Mouse (Mus musculus) embryonic facial prominence, embryonic 10.5 days (tissue): Measurements from ENCODE around the gene Erg. TPM values are rescaled to one million over a fixed set of nuclear protein-coding genes. Genes with fewer than 3 reads are reported as not detected.
A peak's percentile ranks its signal among the peaks of the same experiment; 100 is the strongest.

Source experiments
- DNase-seq: peaks from one replicate; pipeline ENCODE4 v3.0.0-alpha.2; 2017; ENCODE audit warnings: low spot score
- H3K27ac ChIP-seq: fragments of 300-500 bp; sonication (generic); replicated peaks from 2 replicates; pipeline ENCODE4 v1.5.1; 2016; ENCODE audit warnings: mild to moderate bottlenecking
- H3K27me3 ChIP-seq: fragments of 300-500 bp; sonication (generic); replicated peaks from 2 replicates; pipeline ENCODE4 v1.6.1; 2016; ENCODE audit warnings: low read depth, mild to moderate bottlenecking; ENCODE audit not compliant: poor library complexity, severe bottlenecking
- H3K36me3 ChIP-seq: fragments of 300-500 bp; sonication (generic); replicated peaks from 2 replicates; pipeline ENCODE4 v1.6.1; 2016; ENCODE audit warnings: mild to moderate bottlenecking, moderate library complexity
- H3K4me1 ChIP-seq: fragments of 300-500 bp; sonication (generic); 2 replicates; pipeline ENCODE4 v1.6.1; 2016
- H3K4me3 ChIP-seq: fragments of 300-500 bp; sonication (generic); 2 replicates; pipeline ENCODE4 v1.5.1; 2016; ENCODE audit warnings: mild to moderate bottlenecking, moderate library complexity
- H3K9me3 ChIP-seq: fragments of 300-500 bp; sonication (generic); 2 replicates; pipeline ENCODE4 v1.6.1; 2016; ENCODE audit warnings: mild to moderate bottlenecking
- WGBS: fragments of 180-500 bp; shearing (Covaris S2); methylation state at CpG from one replicate; pipeline ENCODE4 v1.1.7; 2016; 5-methylcytosine and 5-hydroxymethylcytosine counted together
- polyA plus RNA-seq: library from polyadenylated mRNA; unstranded; fragments of >200 nt; fragmentation: Nextera tagmentation; extraction: Ambion mirVana; gene quantifications from 2 replicates; pipeline ENCODE4 v1.2.1, GENCODE M21; 2016

Gene Erg
- polyA plus RNA-seq = 2.3 and 2.8 TPM in 2 replicates

DNA sequence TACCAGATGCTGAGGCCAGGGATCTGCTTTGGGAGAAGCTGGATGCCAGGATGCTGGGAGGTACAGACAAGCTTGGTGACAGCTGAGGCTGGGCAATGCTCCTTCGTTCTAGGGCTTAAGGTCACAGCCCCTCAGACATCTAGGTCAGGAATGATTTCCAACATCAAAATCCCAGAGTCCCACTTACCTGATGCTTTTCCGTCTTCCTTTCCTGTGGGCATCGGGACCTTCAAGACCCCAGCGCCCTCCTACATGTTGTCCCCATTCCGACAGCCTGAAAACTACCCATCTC lies at the start of gene Erg:
TSS of gene Erg (minus strand) at position 283 of the 292 bp plus-strand sequence.
- H3K27ac ChIP-seq = peak within 1 kb of the TSS; percentile 51
- H3K4me3 ChIP-seq = peak within 1 kb of the TSS; percentile 69
- H3K9me3 ChIP-seq = no peaks in the 10 kb centered on the region; the same call in 1 of the 2 replicates
- 4% methylated on average over 5 of the region's 5 CpGs for WGBS
- H3K27me3 ChIP-seq = peaks cover 74% of the 10 kb centered on the region
- no peaks in the 10 kb centered on the region for H3K36me3 ChIP-seq
- peak; percentile 39 for DNase-seq
- H3K4me1 ChIP-seq = peaks cover 37% of the 10 kb centered on the region

DNA sequence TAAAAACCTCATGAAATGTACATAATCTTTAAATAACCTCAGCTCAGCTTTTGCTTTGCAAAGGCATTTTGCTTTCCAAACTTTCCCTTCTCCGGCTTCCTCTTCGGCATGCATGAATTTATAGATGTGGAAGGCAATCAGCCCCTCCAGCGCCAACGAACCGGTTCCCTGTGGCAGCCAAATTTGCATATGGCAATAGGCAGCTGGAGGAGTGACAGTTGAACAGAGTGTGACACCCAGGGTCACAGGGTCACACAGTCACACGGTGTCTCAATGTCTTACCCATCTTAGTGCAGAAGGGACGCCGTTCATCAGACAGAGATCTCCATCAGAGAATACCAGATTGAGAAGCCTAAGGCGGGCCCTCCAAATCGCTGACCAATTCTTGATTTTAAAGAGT lies 45.4 kb upstream of the Erg start:
- no peak overlapping the region for H3K27ac ChIP-seq

DNA sequence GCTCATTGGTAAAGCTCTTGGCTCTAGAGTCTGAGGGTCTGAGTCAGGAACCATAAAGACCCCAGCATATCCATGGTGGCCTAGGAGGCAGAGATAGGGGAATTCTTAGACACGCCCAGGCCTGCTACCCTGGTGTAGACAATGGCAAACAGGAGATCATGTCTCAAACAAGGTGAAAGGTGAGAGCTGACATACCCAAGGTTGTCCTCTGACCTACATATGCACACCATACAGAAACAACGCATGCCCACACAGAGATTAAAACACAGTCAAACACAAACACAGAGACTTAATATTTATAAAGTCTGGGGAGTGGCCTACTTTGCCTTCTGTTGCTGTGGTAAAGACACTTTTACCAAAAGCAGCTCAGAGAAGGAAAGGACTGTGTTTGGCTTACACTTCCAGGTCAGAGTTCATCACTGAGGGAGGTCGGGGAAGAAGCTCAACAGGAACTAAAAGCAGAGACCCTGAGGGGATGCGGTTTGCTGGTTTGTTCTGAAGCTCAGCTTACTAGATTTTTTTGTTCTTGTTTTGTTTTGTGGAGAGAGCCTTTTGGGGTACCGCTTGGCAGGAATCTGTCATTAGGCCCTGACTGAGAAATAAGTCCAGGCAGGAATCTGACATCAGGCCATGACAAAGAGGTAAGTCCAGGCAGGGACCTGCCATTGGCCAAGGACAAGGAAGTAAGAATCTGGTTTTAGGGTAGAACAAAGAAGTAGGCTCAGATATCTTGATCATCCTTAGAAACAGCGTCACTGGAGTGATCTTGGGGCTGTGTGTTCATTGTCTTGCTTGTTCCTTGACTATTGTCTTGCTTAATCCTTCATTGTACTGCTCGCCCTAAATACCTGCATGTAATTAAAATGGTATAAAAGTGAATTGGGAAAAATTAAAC lies 37.7 kb upstream of the Erg start:
- H3K4me3 ChIP-seq = no peak overlapping the region
- no peaks in the 10 kb centered on the region for H3K36me3 ChIP-seq
- no peak for DNase-seq
- H3K27me3 ChIP-seq = no peaks in the 10 kb centered on the region
- no peaks in the 10 kb centered on the region for H3K9me3 ChIP-seq
- H3K27ac ChIP-seq = peak overlapping the region; percentile 35; the same call in 1 of the 2 replicates
- WGBS = 52% methylated on average over 7 of the region's 7 CpGs
- peaks cover 12% of the 10 kb centered on the region for H3K4me1 ChIP-seq

More for the DNA sequence above, 45.4 kb upstream of the Erg start:
- WGBS = 77% methylated on average over 10 of the region's 10 CpGs
- no peak overlapping the region for H3K4me3 ChIP-seq
- no peak for DNase-seq
- H3K9me3 ChIP-seq = no peaks in the 10 kb centered on the region
- H3K36me3 ChIP-seq = no peaks in the 10 kb centered on the region
- H3K4me1 ChIP-seq = no peaks in the 10 kb centered on the region
- no peaks in the 10 kb centered on the region for H3K27me3 ChIP-seq

DNA sequence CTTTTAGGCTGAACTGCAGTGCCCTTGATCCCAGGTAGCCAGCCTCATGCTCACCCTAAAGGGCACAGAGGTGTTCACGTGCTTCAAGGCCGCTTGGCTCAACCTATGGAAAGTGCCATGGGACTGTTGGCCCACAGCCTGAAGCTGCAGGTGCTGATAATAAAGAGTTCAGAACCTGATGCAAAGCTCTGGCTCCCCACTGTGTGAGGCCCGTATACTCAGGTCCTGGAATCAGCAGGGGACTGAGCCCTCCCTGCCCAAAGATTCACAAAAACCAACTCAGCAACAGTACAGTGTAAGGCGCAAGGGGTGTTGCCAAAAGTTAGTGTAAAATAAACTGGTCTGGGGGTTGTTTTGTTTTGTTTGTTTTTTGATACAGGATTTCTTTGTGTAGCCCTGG lies 36.7 kb upstream of the Erg start:
- H3K27ac ChIP-seq = peak overlapping the region; percentile 57

DNA sequence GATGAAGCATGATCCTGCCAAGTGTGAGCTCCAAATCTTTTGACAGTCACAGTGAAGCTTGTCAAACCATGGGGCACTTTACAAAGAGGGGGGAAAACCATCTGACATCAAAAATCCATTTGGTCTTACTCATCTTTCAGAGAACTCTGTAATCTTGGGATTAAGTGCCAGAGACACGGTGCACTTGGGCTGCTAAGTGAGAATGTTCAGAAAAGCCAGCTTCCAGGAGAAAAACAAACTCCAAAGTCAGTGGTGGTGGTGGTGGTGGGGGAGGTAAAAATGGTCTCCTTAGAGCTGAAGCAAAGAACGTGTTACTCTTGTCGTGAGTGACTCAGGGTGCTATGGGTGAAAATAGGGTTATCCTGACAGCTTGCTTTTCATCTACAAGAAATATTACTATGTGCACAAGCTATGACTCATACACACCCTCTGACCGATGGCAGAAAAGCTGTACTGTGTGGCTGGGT lies 33.5 kb upstream of the Erg start:
- peaks cover 23% of the 10 kb centered on the region for H3K4me1 ChIP-seq
- H3K27me3 ChIP-seq = peaks cover 7% of the 10 kb centered on the region
- H3K36me3 ChIP-seq = no peaks in the 10 kb centered on the region
- H3K4me3 ChIP-seq = no peak overlapping the region
- WGBS = 85% methylated on average over 4 of the region's 4 CpGs
- no peaks in the 10 kb centered on the region for H3K9me3 ChIP-seq
- H3K27ac ChIP-seq = no peak overlapping the region
- DNase-seq = no peak

More for the DNA sequence above, 36.7 kb upstream of the Erg start:
- no peaks in the 10 kb centered on the region for H3K9me3 ChIP-seq
- H3K27me3 ChIP-seq = no peaks in the 10 kb centered on the region; the same call in 1 of the 2 replicates
- 75% methylated on average over 4 of the region's 4 CpGs for WGBS
- no peak for DNase-seq
- H3K4me3 ChIP-seq = no peak overlapping the region
- H3K4me1 ChIP-seq = peaks cover 19% of the 10 kb centered on the region
- no peaks in the 10 kb centered on the region for H3K36me3 ChIP-seq

DNA sequence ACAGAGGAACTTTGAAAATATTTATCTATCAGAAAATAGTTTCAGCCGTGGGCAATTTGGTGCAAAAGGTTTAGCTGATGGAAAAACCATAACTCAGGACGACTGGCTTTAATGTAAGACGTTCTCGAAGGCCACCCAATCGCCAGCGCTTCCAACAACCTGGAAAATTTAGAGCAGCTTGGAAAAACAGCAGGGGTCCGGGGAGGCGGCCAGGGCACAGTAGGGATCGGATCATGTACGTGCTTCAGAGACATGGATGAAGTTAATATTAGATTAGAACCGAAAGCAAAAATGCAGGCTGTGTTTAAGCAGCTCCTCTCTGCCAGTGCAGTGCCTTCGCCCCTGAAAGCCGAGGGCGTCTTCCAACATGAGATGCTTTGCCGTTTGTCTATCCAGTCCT lies 31.8 kb upstream of the Erg start:
- Histone ChIP-seq H3K9me3 (no peaks in the 10 kb centered on the region), H3K27me3 (peaks cover 7% of the 10 kb centered on the region), H3K4me3 (no peak overlapping the region), H3K36me3 (no peaks in the 10 kb centered on the region), H3K27ac (no peak overlapping the region), H3K4me1 (peaks cover 16% of the 10 kb centered on the region)
- WGBS = 65% methylated on average over 15 of the region's 15 CpGs
- no peak for DNase-seq

DNA sequence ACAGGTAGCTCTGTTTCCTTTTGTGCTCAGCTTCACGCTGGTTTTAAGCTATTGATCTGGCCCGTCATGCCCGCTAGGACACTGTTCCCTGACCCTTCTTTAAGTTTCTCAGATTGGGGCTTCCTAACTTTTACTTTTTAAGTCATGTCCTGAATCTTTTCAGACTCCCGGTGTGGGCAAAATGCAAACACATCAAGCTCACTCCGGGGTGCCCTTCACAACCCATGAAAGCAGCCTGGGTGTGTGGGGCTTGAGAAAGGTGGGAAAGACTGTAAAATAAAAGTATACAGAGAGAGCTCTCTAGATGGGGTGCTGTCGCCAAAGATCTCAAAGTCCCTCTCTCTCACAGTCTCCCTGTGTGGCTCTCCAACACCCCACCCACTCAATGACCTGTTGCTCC lies 31.3 kb upstream of the Erg start:
- H3K4me1 ChIP-seq = peaks cover 16% of the 10 kb centered on the region
- WGBS = 41% methylated on average over 6 of the region's 6 CpGs
- no peaks in the 10 kb centered on the region for H3K9me3 ChIP-seq
- H3K36me3 ChIP-seq = no peaks in the 10 kb centered on the region
- H3K27ac ChIP-seq = no peak overlapping the region
- H3K4me3 ChIP-seq = no peak overlapping the region
- H3K27me3 ChIP-seq = peaks cover 7% of the 10 kb centered on the region
- DNase-seq = no peak

DNA sequence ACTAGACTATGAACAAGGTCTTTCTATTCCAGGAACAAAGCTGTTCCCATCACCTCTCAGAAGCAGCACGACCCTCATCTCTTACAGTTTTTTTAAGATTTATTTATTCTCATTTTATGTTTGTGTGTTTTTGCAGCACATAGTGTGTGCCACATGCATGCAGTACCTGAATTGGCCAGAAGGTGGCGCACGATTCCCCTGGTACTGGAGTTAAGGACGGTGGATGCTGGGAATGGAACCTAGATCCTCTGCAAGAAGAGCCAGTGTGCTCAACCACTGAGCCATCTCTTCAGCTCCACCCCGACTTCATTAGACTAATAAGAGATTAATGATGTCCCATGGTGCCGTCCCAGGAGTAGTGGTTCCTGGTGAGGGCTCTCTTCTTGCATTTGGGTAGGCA lies 29.2 kb upstream of the Erg start:
- Histone ChIP-seq H3K27me3 (peaks cover 7% of the 10 kb centered on the region), H3K9me3 (no peaks in the 10 kb centered on the region), H3K4me3 (no peak overlapping the region), H3K27ac (no peak overlapping the region), H3K4me1 (peaks cover 16% of the 10 kb centered on the region), H3K36me3 (no peaks in the 10 kb centered on the region)
- 40% methylated on average over 6 of the region's 6 CpGs for WGBS
- DNase-seq = peak; percentile 52

DNA sequence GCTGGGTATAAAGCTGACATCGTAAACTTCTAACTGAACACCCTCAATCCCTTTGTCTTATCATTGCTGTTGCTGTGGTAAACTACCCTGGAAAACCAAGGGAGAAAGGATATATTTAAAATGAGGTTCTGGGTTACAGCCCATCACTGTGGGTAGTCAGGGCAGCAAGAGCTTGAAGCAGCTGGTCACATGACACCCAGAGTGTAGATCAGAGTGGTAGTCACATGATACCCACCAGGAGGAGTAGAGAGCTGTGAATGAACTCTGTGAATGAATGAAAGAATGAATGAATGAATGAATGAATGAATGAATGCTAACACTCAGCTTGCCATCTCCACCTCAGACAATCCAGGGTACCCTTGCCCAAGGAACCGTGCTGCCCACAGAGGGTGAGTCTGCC lies 28.1 kb upstream of the Erg start:
- Histone ChIP-seq H3K36me3 (no peaks in the 10 kb centered on the region), H3K4me1 (peaks cover 16% of the 10 kb centered on the region), H3K27ac (no peak overlapping the region), H3K27me3 (peaks cover 7% of the 10 kb centered on the region), H3K9me3 (no peaks in the 10 kb centered on the region), H3K4me3 (no peak overlapping the region)
- DNase-seq = no peak
- 92% methylated on average over 2 of the region's 2 CpGs for WGBS

DNA sequence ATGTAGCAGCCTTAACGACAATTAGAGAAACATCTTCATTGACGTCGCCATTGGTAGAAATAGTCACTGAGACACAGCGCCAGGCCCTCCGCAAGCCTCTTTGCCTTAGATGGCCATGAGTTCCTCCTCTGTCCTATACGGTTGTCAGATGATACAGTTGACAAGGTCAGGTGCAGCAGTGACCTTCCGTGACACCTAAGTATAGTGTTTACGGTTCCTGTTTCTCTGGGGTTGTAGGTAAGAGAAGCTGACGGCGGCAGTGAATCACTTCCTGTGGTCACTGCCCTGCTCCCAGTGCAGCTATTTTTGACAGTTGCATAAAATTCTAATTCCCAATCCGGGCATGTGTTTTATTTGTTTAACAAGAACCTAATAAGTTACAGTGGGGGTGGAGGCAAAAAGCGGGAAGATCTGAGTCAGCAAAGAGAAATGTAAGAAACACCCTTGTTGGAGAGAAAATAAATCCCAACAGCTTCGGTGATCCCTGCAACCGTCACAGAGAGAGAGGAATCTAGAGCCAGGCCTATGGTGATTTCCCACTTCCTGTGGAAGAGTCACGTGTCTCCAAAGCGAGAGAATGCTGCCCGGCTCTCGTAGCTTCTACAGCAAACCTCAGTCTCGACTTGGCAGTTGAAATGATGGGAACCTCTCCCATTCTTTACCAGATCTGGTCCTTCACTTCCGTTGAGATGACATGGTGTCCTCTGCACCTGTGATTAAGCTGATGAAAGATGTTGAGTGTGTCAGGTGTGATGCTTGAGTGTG lies 25.8 kb upstream of the Erg start:
- no peaks in the 10 kb centered on the region for H3K36me3 ChIP-seq
- H3K27me3 ChIP-seq = peaks cover 3% of the 10 kb centered on the region; the same call in 1 of the 2 replicates
- no peaks in the 10 kb centered on the region for H3K9me3 ChIP-seq
- no peak for DNase-seq
- WGBS = 83% methylated on average over 20 of the region's 20 CpGs
- H3K27ac ChIP-seq = no peak overlapping the region
- 0 out of 2 replicates have a peak, but pooled peaks cover 5% of the 10 kb centered on the region for H3K4me1 ChIP-seq
- no peak overlapping the region for H3K4me3 ChIP-seq

DNA sequence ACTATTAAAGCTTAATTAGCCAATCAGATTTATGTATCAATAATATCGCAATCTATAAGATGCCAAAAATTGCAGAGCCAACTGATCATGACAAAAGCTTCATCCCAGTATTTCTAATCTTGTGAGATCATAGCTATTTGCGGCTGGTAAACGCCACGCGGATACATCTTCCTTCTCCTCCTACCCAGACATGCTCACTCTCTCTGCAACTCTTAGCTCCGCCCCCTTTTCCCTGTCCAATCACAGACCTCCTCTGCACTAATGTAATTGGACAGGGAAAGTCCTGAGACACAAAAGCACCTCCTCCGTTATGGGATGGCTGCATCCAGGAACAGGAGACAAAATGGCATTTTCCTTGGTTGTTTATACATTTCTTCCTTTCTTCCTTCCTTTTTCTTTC lies 22.2 kb upstream of the Erg start:
- H3K4me3 ChIP-seq = no peak overlapping the region
- H3K4me1 ChIP-seq = no peaks in the 10 kb centered on the region
- no peaks in the 10 kb centered on the region for H3K27me3 ChIP-seq
- no peak for DNase-seq
- 77% methylated on average over 7 of the region's 7 CpGs for WGBS
- no peaks in the 10 kb centered on the region for H3K9me3 ChIP-seq
- no peak overlapping the region for H3K27ac ChIP-seq
- H3K36me3 ChIP-seq = no peaks in the 10 kb centered on the region

DNA sequence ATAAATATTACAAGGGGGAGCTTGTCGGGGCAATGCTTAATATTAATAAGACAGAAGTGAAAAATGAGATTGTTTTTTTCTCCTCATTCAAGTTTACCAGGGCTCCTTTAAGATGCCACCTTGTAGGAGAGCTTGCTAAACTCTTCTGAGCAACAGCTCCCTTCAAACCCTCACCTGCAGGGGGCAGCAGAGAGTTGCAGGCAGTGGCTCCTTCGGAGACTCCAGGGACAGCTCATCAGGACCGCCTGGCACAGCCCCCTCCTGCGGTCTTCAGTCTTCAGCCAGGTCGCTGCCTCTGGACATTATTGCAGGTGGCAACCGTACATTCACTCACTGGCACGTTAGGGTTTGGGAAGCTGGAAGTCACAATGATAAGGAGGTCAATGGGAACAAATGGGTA lies 18.9 kb upstream of the Erg start:
- no peak overlapping the region for H3K27ac ChIP-seq
- H3K27me3 ChIP-seq = no peaks in the 10 kb centered on the region
- DNase-seq = peak; percentile 81
- H3K36me3 ChIP-seq = no peaks in the 10 kb centered on the region
- no peak overlapping the region for H3K4me3 ChIP-seq
- peaks cover 22% of the 10 kb centered on the region for H3K4me1 ChIP-seq
- H3K9me3 ChIP-seq = no peaks in the 10 kb centered on the region
- 28% methylated on average over 7 of the region's 7 CpGs for WGBS
